Mouse (Mus musculus): Measurements from ENCODE around the gene Clybl.

Gene Clybl

GRCm38 (mm10) chr14:122251346-122251745 lies 69.8 kb downstream of the Clybl start:
- DNase-seq: no peak

GRCm38 (mm10) chr14:122255562-122256260 lies 74.2 kb downstream of the Clybl start:
- DNase-seq: no peak

- no peak for DNase-seq
Measured at GRCm38 (mm10) chr14:122256261-122256634, 74.7 kb downstream of the Clybl start.

GRCm38 (mm10) chr14:122258297-122258696 lies 76.8 kb downstream of the Clybl start:
- no peak for DNase-seq

- DNase-seq: no peak
Measured at GRCm38 (mm10) chr14:122261250-122261649, 79.7 kb downstream of the Clybl start.

GRCm38 (mm10) chr14:122262851-122263659 lies 81.6 kb downstream of the Clybl start:
- DNase-seq: no peak

GRCm38 (mm10) chr14:122265214-122265613 lies 83.7 kb downstream of the Clybl start:
- no peak for DNase-seq

- no peak for DNase-seq
Measured at GRCm38 (mm10) chr14:122267590-122267989, 86.1 kb downstream of the Clybl start.

- no peak for DNase-seq
Measured at GRCm38 (mm10) chr14:122271104-122271746, 89.7 kb downstream of the Clybl start.

GRCm38 (mm10) chr14:122277142-122277541 lies 95.6 kb downstream of the Clybl start:
- DNase-seq: no peak

GRCm38 (mm10) chr14:122279462-122280308 lies 98.2 kb downstream of the Clybl start:
- DNase-seq: no peak

- no peak for DNase-seq
Measured at GRCm38 (mm10) chr14:122280309-122281071, 99.0 kb downstream of the Clybl start.

GRCm38 (mm10) chr14:122281072-122281634 lies 99.6 kb downstream of the Clybl start:
- no peak for DNase-seq

GRCm38 (mm10) chr14:122283959-122284358 lies 102.5 kb downstream of the Clybl start:
- DNase-seq: no peak

GRCm38 (mm10) chr14:122296399-122296798 lies 114.9 kb downstream of the Clybl start:
- no peak for DNase-seq

- DNase-seq: no peak
Measured at GRCm38 (mm10) chr14:122296864-122297263, 115.4 kb downstream of the Clybl start.

- DNase-seq: no peak
Measured at GRCm38 (mm10) chr14:122297386-122298109, 116.0 kb downstream of the Clybl start.

GRCm38 (mm10) chr14:122300261-122300660 lies 118.8 kb downstream of the Clybl start:
- no peak for DNase-seq

- no peak for DNase-seq
Measured at GRCm38 (mm10) chr14:122303821-122304220, 122.3 kb downstream of the Clybl start.

GRCm38 (mm10) chr14:122305132-122305531 lies 123.6 kb downstream of the Clybl start:
- DNase-seq: peak; percentile 57

- no peak for DNase-seq
Measured at GRCm38 (mm10) chr14:122312415-122312814, 130.9 kb downstream of the Clybl start.
